Mouse (Mus musculus) kidney, postnatal 36 days (tissue): ENCODE measurements around the gene Ctss.
"Not testable (repeated sequence)": the region's sequence is repeated elsewhere in the genome, so short reads cannot be mapped to it uniquely, and the experiment has no call there.

ENCODE experiments used
- DNase-seq, 2 experiments: peaks; one replicate each; pipeline ENCODE4 v3.0.0; 2021 to 2022; ENCODE audit warnings: mixed read lengths in 2 of 2

The Ctss gene

DNA sequence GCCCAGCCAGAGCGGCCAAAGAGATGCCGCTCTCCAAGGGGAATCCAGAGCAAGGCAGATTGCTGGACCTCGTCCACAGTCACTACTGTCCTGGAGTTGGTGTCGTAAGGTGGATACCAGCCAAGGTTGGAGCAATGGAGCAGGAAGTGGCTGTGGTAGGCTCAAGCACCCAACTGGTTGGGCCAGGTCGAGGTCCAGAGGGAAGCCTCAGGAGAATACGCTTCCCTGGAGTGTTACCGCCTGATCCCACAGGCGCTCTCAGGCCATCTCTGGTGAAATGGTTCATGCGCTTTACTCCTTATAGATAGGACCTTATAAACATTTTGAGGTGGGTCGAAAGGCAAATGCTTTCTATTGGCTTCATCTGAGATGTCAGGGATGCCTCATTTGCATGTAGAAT, 12.3 kb downstream of the Ctss start:
- no peak for DNase-seq

- no peak for DNase-seq
These were observed 13.3 kb downstream of the Ctss start for GRCm38 (mm10) chr3:95539837-95540236.

DNA sequence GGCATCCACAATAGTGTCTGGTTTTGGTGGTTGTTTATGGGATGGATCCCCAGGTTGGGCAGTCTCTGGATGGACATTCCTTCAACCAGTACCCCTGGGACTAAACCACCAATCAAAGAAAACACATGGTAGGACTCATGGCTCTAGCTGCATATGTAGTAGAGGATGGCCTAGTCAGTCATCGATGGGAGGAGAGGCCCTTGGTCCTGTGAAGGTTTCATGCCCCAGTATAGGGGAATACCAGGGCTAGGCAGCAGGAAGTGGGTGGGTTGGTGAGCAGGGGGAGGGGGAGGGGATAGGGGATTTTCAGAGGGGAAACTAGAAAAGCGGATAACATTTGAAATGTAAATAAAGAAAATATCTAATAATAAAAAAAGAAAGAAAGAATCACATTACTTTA, 14.6 kb downstream of the Ctss start:
- DNase-seq, result not testable (repeated sequence)

DNA sequence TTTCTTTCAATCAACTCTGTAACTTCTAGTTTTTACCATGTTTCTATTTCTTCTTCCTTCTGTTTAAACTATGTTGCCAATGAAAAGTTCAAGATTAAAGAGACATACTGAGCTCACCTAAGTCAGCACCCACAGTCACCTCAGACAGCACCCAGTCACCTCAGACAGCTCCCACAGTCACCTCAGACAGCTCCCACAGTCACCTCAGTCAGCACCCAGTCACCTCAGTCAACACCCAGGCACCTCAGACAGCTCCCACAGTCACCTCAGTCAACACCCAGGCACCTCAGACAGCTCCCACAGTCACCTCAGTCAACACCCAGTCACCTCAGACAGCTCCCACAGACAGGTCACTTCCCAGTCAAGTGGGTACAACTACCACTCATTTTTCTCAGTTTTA, 15.6 kb downstream of the Ctss start:
- DNase-seq, result no peak

DNA sequence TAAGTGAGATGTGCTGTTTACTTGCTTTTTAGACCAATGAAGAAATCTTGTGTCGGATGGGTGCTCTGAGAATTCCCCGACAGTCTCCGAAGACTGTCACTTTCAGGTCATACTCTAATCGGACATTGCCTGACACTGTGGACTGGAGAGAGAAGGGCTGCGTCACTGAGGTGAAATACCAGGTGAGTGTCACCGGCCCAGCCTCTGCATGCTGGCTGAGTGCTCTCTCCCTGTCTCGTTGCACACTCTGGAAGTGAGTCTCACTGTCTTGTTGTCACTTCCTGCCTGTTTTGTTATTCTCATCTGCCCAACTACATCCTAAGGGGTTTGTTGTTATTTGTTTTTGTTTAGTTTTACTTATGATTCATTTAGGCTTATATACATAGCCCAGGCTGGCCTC, 16.4 kb downstream of the Ctss start:
- DNase-seq, result no peak

GRCm38 (mm10) chr3:95550176-95550575, 23.6 kb downstream of the Ctss start:
- DNase-seq, result no peak

DNA sequence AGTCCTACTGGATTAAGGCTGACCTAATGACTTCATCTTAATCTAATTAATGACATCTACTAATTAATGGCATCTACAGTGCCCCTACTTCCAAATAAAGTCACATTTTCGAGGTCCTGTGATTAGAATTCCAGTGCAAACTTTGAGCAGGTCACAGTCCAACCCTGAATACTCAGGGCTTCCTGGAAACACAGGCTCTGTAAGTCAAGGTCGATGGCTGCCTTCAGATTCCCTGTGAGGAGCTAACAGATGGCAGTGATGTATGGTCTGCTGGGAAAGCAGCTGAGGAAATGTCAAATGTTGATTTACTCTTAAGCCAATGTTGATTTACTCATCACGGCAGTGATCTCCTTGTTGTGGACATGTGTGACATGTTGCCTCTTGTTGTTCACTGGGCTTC, 27.4 kb downstream of the Ctss start:
- DNase-seq, result no peak

DNA sequence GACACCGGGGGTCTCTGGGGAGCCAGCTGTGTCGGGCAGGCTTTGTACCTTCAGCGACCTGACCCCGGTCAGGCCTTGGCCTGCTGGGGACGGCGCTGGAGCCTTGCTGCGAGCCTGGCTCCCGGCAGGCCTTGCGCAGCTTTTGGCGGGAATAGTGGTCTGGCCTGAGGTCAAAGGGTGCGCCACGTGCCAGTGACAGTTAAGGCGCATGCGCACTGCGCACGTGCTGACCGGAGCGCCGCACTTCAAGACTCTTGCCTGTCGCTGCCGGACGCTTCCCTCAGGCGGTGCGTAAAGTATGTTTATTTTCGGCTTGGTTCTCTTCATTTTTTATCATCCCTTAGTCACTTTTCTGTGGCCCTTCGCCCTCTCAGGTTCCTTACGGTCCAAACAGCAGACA, 32.9 kb downstream of the Ctss start, which contains the start of gene Hormad1:
Hormad1 (plus strand) TSS at position 241 of the 400 bp plus-strand sequence.
- no peak for DNase-seq

GRCm38 (mm10) chr3:95560738-95561137, 34.2 kb downstream of the Ctss start:
- DNase-seq, result no peak

- no peak for DNase-seq
These were observed 35.2 kb downstream of the Ctss start for GRCm38 (mm10) chr3:95561826-95562225.

- no peak for DNase-seq
These were observed 43.0 kb downstream of the Ctss start for GRCm38 (mm10) chr3:95569585-95569984.

DNA sequence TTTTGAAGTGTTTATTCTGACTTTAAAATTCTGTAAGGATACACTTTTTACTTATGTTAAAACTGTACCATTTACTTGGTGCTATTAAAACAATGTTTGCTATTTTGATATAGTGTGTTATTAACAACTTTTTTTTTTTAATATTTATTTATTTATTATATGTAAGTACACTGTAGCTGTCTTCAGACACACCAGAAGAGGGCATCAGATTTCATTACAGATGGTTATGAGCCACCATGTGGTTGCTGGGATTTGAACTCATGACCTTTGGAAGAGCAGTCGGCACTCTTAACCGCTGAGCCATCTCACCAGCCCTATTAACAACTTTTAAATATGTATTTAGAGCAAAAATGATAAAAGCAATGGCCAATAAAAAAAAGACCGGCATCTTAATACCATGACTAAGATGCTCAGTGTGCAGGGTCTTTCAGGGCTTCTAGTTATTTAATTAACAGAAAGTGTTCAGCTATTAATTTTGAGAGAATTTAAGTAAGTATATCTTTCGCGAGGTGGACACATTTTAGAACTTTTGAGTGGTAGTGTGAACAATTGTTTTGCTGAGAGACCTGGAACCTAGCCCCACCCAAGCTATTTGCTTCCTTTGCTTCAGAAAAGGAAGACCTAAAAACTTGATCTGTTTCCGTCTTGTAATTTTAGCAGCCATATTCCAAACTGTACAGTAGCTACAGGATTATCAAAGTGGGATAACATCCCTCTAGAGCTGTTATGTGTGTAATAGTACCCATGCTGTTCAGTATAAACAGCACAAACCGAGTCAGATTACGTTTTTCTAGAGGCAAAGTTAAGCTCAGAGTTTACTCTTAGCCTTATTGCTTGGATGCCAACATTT, 61.4 kb downstream of the Ctss start:
- no peak for DNase-seq

DNA sequence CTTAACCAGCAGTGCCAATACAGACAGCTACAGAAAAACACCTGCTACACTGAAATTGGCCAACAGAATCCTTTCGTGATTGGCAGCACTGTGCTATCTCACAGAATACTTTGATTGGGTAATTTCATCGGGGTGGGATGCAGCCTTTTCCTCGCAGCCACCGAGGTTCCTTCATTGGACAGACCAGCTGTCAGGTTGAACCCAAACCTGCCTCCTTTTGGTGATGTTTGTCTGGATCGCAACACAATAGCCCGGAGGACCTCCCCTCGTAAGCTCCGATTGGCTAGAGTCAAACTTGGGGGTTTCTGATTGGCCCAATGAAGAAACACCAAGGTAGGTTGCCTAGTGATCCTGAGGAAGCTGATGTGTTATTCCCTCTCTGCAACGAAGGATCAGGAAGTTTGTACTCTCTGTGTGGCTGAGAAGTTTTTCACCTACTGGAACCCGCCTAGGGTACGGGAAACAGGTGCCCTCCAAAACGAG, 62.1 kb downstream of the Ctss start, which contains the start of gene Golph3l:
Golph3l (plus strand) TSS at position 331 of the 483 bp plus-strand sequence.
- DNase-seq, result peak; percentile 94 to 99

GRCm38 (mm10) chr3:95598734-95599133, 72.1 kb downstream of the Ctss start:
- DNase-seq, result no peak

DNA sequence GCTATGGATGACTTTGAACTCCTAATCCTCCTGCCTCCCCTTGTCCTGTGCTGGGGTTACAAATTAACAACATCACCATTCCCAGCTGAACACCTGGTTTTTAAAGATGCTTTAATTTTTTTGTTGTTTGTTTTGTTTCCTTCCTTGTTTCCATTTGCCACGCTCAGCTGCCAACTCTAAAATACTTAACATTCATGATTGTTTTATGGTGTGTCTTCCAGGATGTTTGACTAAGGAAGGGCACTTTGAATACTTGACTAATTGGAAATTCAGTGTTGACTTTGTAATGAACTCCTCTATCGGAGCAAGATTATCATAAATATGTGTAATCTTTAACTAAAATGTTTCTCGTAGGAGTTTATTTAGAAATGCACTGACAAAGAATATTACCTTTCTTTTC, 74.7 kb downstream of the Ctss start:
- no peak for DNase-seq
